Mouse (Mus musculus) G1E (cell line): Measurements from ENCODE around the gene Myo1f.

ENCODE experiments used
- CTCF ChIP-seq: IDR thresholded peaks from 2 replicates; pipeline ENCODE4 v1.5.1; 2012; ENCODE audit warnings: low read depth, low read length, inconsistent platforms, mixed read lengths
- GATA1 ChIP-seq: IDR thresholded peaks from 2 replicates; pipeline ENCODE4 v1.6.1; 2012; ENCODE audit warnings: borderline replicate concordance, low read length, inconsistent platforms, mixed read lengths
- GATA2 ChIP-seq: IDR thresholded peaks from 2 replicates; pipeline ENCODE4 v1.6.1; 2012; ENCODE audit warnings: low read depth, low read length, inconsistent platforms, borderline replicate concordance
- POLR2AphosphoS5 ChIP-seq: IDR thresholded peaks from 2 replicates; pipeline ENCODE4 v1.6.1; 2012; ENCODE audit warnings: low read depth, low read length, inconsistent platforms; ENCODE audit not compliant: insufficient replicate concordance
- TAL1 ChIP-seq: conservative IDR thresholded peaks from 2 replicates; pipeline ENCODE4 v1.6.1; 2012; ENCODE audit warnings: low read depth, low read length, inconsistent platforms, mixed read lengths

- TF ChIP-seq CTCF (no peak), POLR2AphosphoS5 (no peak), GATA1 (no peak), TAL1 (no peak), GATA2 (no peak)
Observed at GRCm38 (mm10) chr17:33554536-33554935, 971 bp upstream of the Myo1f start.
